In the genomic region with DNA sequence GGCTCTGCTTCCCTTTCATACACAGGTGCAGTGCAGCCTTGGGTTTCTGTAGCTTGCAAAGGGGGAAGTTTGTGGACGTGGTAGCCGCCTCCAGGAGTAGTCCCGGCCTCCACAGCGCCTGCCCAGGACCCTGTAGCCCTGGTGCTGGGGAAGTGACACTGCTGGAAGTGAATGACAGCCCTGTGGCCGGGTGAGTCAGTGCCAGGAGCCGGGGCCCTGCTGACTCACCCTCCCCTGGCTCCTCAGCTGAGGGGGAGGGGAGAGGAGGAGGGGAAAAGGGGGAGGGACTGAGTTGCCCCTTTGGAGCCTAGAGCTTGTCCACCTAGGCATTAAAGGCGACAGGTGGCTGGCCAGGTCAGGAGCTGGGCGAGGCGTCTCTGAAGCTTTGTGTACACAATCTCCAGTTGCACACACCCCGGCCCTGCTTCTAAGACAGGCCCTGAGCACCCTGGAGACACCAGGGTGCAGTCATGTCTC, we compare ENCODE assay signal across 9 mouse cellular contexts. TPM values are rescaled to one million over a fixed set of nuclear protein-coding genes. Genes with fewer than 3 reads are reported as not detected.
A peak's percentile ranks its signal among the peaks of the same experiment; 100 is the strongest.
DNase-seq lines count a peak whose midpoint lies in the region; ATAC-seq and TF ChIP-seq lines count a peak whose summit lies in the region.
"Had no signal": no experiment of that assay in that cellular context is flagged by ENCODE, and none has a peak within 500 bp of the region (broad histone marks: within the 10 kb centered on the region; RNA-seq: fewer than 3 reads in every experiment).

No protein-coding gene starts in this region.

- TF ChIP-seq POLR2A in bone marrow macrophage, adult 2 months (IDR thresholded peaks at IDR 0.05; ENCODE audit: borderline replicate concordance, low read depth, low read length), result no peak
- no peak for TF ChIP-seq POLR2A in olfactory bulb, adult 2 months (IDR thresholded peaks at IDR 0.05; ENCODE audit: insufficient read depth, low read depth, low read length)

- H3K9me3 ChIP-seq in intestine, embryonic 15.5 days, result no peaks in the 10 kb centered on the region

- no peak overlapping the region for H3K9ac ChIP-seq in intestine, embryonic 15.5 days

- peak overlapping the region; percentile 28; the same call in 1 of the 2 replicates for H3K4me2 ChIP-seq in intestine, embryonic 15.5 days (replicated peaks)

- peak overlapping the region; percentile 33 for H3K4me3 ChIP-seq in bone marrow macrophage, adult 2 months (ENCODE audit: insufficient read depth, low read length)
- no peak overlapping the region for H3K4me3 ChIP-seq in intestine, embryonic 15.5 days (replicated peaks)
- no peak overlapping the region for H3K4me3 ChIP-seq in olfactory bulb, adult 2 months (ENCODE audit: insufficient read depth, low read depth, low read length)
- H3K4me3 ChIP-seq: erythroblast, embryonic 14.5 days had no signal

- peak overlapping the region; percentile 100 for H3K27ac ChIP-seq in bone marrow macrophage, adult 2 months (ENCODE audit: insufficient read depth, low read depth, low read length)
- H3K27ac ChIP-seq in intestine, embryonic 15.5 days, result peak overlapping the region; percentile 61
- H3K27ac ChIP-seq in olfactory bulb, adult 2 months (ENCODE audit: insufficient read depth, low read depth, low read length), result peak overlapping the region; percentile 86

- ATAC-seq in intestine, embryonic 15.5 days, result peak; percentile 86

- peak; percentile 73 for DNase-seq in left cerebral cortex, adult 11 months (ENCODE audit: low spot score)
- no peak for DNase-seq in left cerebral cortex, adult 8-10 months (ENCODE audit: low spot score in 2 of 2)
- peak; percentile 43 to 71 for DNase-seq in gastrocnemius, adult 8-10 months (ENCODE audit: low spot score in 2 of 2)
- peak; percentile 62 for DNase-seq in lung, postnatal 14 days
- DNase-seq in cerebellum, adult 18-20 months, result no peak

- H3K36me3 ChIP-seq in intestine, embryonic 15.5 days, result peaks cover 15% of the 10 kb centered on the region

- peaks cover 76% of the 10 kb centered on the region for H3K4me1 ChIP-seq in bone marrow macrophage, adult 2 months (ENCODE audit: control insufficient read depth, insufficient read depth, low read length)
- H3K4me1 ChIP-seq in intestine, embryonic 15.5 days (replicated peaks), result peaks cover 24% of the 10 kb centered on the region
- peaks cover 52% of the 10 kb centered on the region for H3K4me1 ChIP-seq in olfactory bulb, adult 2 months (ENCODE audit: control insufficient read depth, insufficient read depth, low read length)

- WGBS in intestine, embryonic 15.5 days, result 12% methylated on average over 10 of the region's 10 CpGs
- 24% methylated on average over 10 of the region's 10 CpGs for WGBS in olfactory bulb, adult 2 months

- TF ChIP-seq CTCF in bone marrow macrophage, adult 2 months (IDR thresholded peaks at IDR 0.05; ENCODE audit: low read depth, low read length), result no peak
- no peak for TF ChIP-seq CTCF in olfactory bulb, adult 2 months (IDR thresholded peaks at IDR 0.05; ENCODE audit: insufficient read depth, low read depth, low read length)

- H3K27me3 ChIP-seq in intestine, embryonic 15.5 days (replicated peaks), result no peaks in the 10 kb centered on the region

RNA-seq across cellular contexts. Expression of a gene that starts 29.0 kb away (rescaled TPM):
- total RNA-seq in left cerebral cortex, adult 8-10 months (2022), result 100 to 1,000 TPM; 154 to 181 (median 168) TPM
- 510 and 575 TPM in 2 replicates for polyA plus RNA-seq in bone marrow macrophage, adult 2 months (2012; ENCODE audit: insufficient read depth, insufficient read length, missing spikeins)
- total RNA-seq in gastrocnemius, adult 8-10 months (2022), result 10 to 100 TPM; 66.0 to 81.7 (median 77.6) TPM
- 78.0 and 87.9 TPM in 2 replicates for polyA plus RNA-seq in intestine, embryonic 15.5 days (2015; fragmentation: Nextera tagmentation; extraction: Ambion mirVana)
- polyA plus RNA-seq in olfactory bulb, adult 2 months (2012; ENCODE audit: insufficient read depth, insufficient read length, low replicate concordance, missing spikeins), result 322 TPM in 1 of 2 replicates, not detected in the other

Comparison
In these comparisons a context has a peak if more than half of its experiments do, and no peak if none do; other contexts are left out.
1. DNase-seq: peak in left cerebral cortex, adult 11 months (single experiment), gastrocnemius, adult 8-10 months (2 of 2) and lung, postnatal 14 days (single experiment); none in left cerebral cortex, adult 8-10 months (0 of 2) and cerebellum, adult 18-20 months (0 of 2).
2. Peak in every context shown above with its lines, with median percentiles within 50 percentile points of each other: H3K27ac ChIP-seq.